Mouse (Mus musculus): Measurements from ENCODE around the gene Tulp1. TPM values are rescaled to one million over a fixed set of nuclear protein-coding genes. Genes with fewer than 3 reads are reported as not detected.
A peak's percentile ranks its signal among the peaks of the same experiment; 100 is the strongest.

Gene Tulp1
- polyA plus RNA-seq, 1 experiment = 0.27 TPM

GRCm38 (mm10) chr17:28344050-28344607 is 20.9 kb downstream of the Tulp1 start:
- H3ac ChIP-seq (ENCODE audit: control insufficient read depth, insufficient read length, low read depth) = no peak overlapping the region
- H3K79me3 ChIP-seq (ENCODE audit: low read depth) = peaks cover 35% of the 10 kb centered on the region
- H3K36me3 ChIP-seq (ENCODE audit: control insufficient read depth, insufficient read depth) = peaks cover 9% of the 10 kb centered on the region
- H3K79me2 ChIP-seq (ENCODE audit: control insufficient read depth, insufficient read depth) = peaks cover 75% of the 10 kb centered on the region
- no peaks in the 10 kb centered on the region for H3K27me3 ChIP-seq (ENCODE audit: control insufficient read depth, insufficient read depth, insufficient read length)
- no peak for TF ChIP-seq MYOD1 (IDR thresholded peaks at IDR 0.05; ENCODE audit: control insufficient read depth, insufficient read length, low read depth)
- no peak for TF ChIP-seq USF1 (IDR thresholded peaks at IDR 0.05; ENCODE audit: low read depth)
- no peak for TF ChIP-seq MYOG (IDR thresholded peaks at IDR 0.05; ENCODE audit: control insufficient read depth, extremely low read depth, insufficient read length)
- no peak for TF ChIP-seq MAX (IDR thresholded peaks at IDR 0.05)
- TF ChIP-seq CEBPB (IDR thresholded peaks at IDR 0.05; ENCODE audit: low read depth) = no peak
- TF ChIP-seq FOSL1 (IDR thresholded peaks at IDR 0.05; ENCODE audit: insufficient read depth, low read length, poor library complexity, severe bottlenecking) = no peak
- TF ChIP-seq CTCF (IDR thresholded peaks at IDR 0.05; ENCODE audit: control insufficient read depth, insufficient read depth, insufficient read length) = no peak
- H3K4me3 ChIP-seq (ENCODE audit: insufficient read depth, poor library complexity, severe bottlenecking) = no peak overlapping the region

- peaks cover 44% of the 10 kb centered on the region for H3K79me2 ChIP-seq (ENCODE audit: control insufficient read depth, insufficient read depth)
- H3K36me3 ChIP-seq (ENCODE audit: control insufficient read depth, insufficient read depth) = peaks cover 18% of the 10 kb centered on the region
- H3K27me3 ChIP-seq (ENCODE audit: control insufficient read depth, insufficient read depth, insufficient read length) = no peaks in the 10 kb centered on the region
- TF ChIP-seq MAX (IDR thresholded peaks at IDR 0.05) (peak; percentile 8), FOSL1 (IDR thresholded peaks at IDR 0.05; ENCODE audit: insufficient read depth, low read length, poor library complexity, severe bottlenecking) (no peak)
- H3ac ChIP-seq (ENCODE audit: control insufficient read depth, insufficient read length, low read depth) = peak overlapping the region; percentile 21
- no peak overlapping the region for H3K4me3 ChIP-seq (ENCODE audit: insufficient read depth, poor library complexity, severe bottlenecking)
- peaks cover 15% of the 10 kb centered on the region for H3K79me3 ChIP-seq (ENCODE audit: low read depth)
Observed at GRCm38 (mm10) chr17:28341091-28341490, 23.9 kb downstream of the Tulp1 start.

GRCm38 (mm10) chr17:28340578-28340977 is 24.4 kb downstream of the Tulp1 start:
- H3K79me2 ChIP-seq (ENCODE audit: control insufficient read depth, insufficient read depth) = peaks cover 39% of the 10 kb centered on the region
- TF ChIP-seq USF1 (IDR thresholded peaks at IDR 0.05; ENCODE audit: low read depth) = no peak
- TF ChIP-seq MYOG (IDR thresholded peaks at IDR 0.05; ENCODE audit: control insufficient read depth, extremely low read depth, insufficient read length) = no peak
- peak; percentile 44 for TF ChIP-seq CEBPB (IDR thresholded peaks at IDR 0.05; ENCODE audit: low read depth)
- peaks cover 21% of the 10 kb centered on the region for H3K36me3 ChIP-seq (ENCODE audit: control insufficient read depth, insufficient read depth)
- H3K27me3 ChIP-seq (ENCODE audit: control insufficient read depth, insufficient read depth, insufficient read length) = no peaks in the 10 kb centered on the region
- H3ac ChIP-seq (ENCODE audit: control insufficient read depth, insufficient read length, low read depth) = no peak overlapping the region
- H3K79me3 ChIP-seq (ENCODE audit: low read depth) = peaks cover 14% of the 10 kb centered on the region
- H3K4me3 ChIP-seq (ENCODE audit: insufficient read depth, poor library complexity, severe bottlenecking) = no peak overlapping the region

- Histone ChIP-seq H3K36me3 (ENCODE audit: control insufficient read depth, insufficient read depth) (peaks cover 21% of the 10 kb centered on the region), H3ac (ENCODE audit: control insufficient read depth, insufficient read length, low read depth) (no peak overlapping the region), H3K4me3 (ENCODE audit: insufficient read depth, poor library complexity, severe bottlenecking) (no peak overlapping the region), H3K27me3 (ENCODE audit: control insufficient read depth, insufficient read depth, insufficient read length) (no peaks in the 10 kb centered on the region), H3K79me3 (ENCODE audit: low read depth) (no peaks in the 10 kb centered on the region), H3K79me2 (ENCODE audit: control insufficient read depth, insufficient read depth) (peaks cover 9% of the 10 kb centered on the region)
- TF ChIP-seq MYOG (IDR thresholded peaks at IDR 0.05; ENCODE audit: control insufficient read depth, extremely low read depth, insufficient read length) (no peak), MYOD1 (IDR thresholded peaks at IDR 0.05; ENCODE audit: control insufficient read depth, insufficient read length, low read depth) (no peak), CEBPB (IDR thresholded peaks at IDR 0.05; ENCODE audit: low read depth) (no peak), CTCF (IDR thresholded peaks at IDR 0.05; ENCODE audit: control insufficient read depth, insufficient read depth, insufficient read length) (no peak), MAX (IDR thresholded peaks at IDR 0.05) (no peak), FOSL1 (IDR thresholded peaks at IDR 0.05; ENCODE audit: insufficient read depth, low read length, poor library complexity, severe bottlenecking) (no peak), USF1 (IDR thresholded peaks at IDR 0.05; ENCODE audit: low read depth) (no peak)
Observed at GRCm38 (mm10) chr17:28337547-28337946, 27.5 kb downstream of the Tulp1 start.

GRCm38 (mm10) chr17:28335267-28335666 is 29.8 kb downstream of the Tulp1 start:
- TF ChIP-seq CEBPB (IDR thresholded peaks at IDR 0.05; ENCODE audit: low read depth) (no peak), FOSL1 (IDR thresholded peaks at IDR 0.05; ENCODE audit: insufficient read depth, low read length, poor library complexity, severe bottlenecking) (no peak), MYOG (IDR thresholded peaks at IDR 0.05; ENCODE audit: control insufficient read depth, extremely low read depth, insufficient read length) (no peak), CTCF (IDR thresholded peaks at IDR 0.05; ENCODE audit: control insufficient read depth, insufficient read depth, insufficient read length) (no peak)
- peaks cover 13% of the 10 kb centered on the region for H3K79me2 ChIP-seq (ENCODE audit: control insufficient read depth, insufficient read depth)
- H3ac ChIP-seq (ENCODE audit: control insufficient read depth, insufficient read length, low read depth) = no peak overlapping the region
- H3K79me3 ChIP-seq (ENCODE audit: low read depth) = peaks cover 9% of the 10 kb centered on the region
- no peaks in the 10 kb centered on the region for H3K27me3 ChIP-seq (ENCODE audit: control insufficient read depth, insufficient read depth, insufficient read length)
- peaks cover 35% of the 10 kb centered on the region for H3K36me3 ChIP-seq (ENCODE audit: control insufficient read depth, insufficient read depth)
- no peak overlapping the region for H3K4me3 ChIP-seq (ENCODE audit: insufficient read depth, poor library complexity, severe bottlenecking)

GRCm38 (mm10) chr17:28332915-28333546 is 32.0 kb downstream of the Tulp1 start:
- Histone ChIP-seq H3K79me3 (ENCODE audit: low read depth) (peaks cover 25% of the 10 kb centered on the region), H3K27me3 (ENCODE audit: control insufficient read depth, insufficient read depth, insufficient read length) (no peaks in the 10 kb centered on the region), H3K4me3 (ENCODE audit: insufficient read depth, poor library complexity, severe bottlenecking) (no peak overlapping the region), H3ac (ENCODE audit: control insufficient read depth, insufficient read length, low read depth) (no peak overlapping the region), H3K79me2 (ENCODE audit: control insufficient read depth, insufficient read depth) (peaks cover 33% of the 10 kb centered on the region), H3K36me3 (ENCODE audit: control insufficient read depth, insufficient read depth) (peaks cover 36% of the 10 kb centered on the region)
- TF ChIP-seq MYOD1 (IDR thresholded peaks at IDR 0.05; ENCODE audit: control insufficient read depth, insufficient read length, low read depth) (no peak), CEBPB (IDR thresholded peaks at IDR 0.05; ENCODE audit: low read depth) (no peak), MAX (IDR thresholded peaks at IDR 0.05) (no peak), USF1 (IDR thresholded peaks at IDR 0.05; ENCODE audit: low read depth) (no peak), FOSL1 (IDR thresholded peaks at IDR 0.05; ENCODE audit: insufficient read depth, low read length, poor library complexity, severe bottlenecking) (no peak), MYOG (IDR thresholded peaks at IDR 0.05; ENCODE audit: control insufficient read depth, extremely low read depth, insufficient read length) (no peak), CTCF (IDR thresholded peaks at IDR 0.05; ENCODE audit: control insufficient read depth, insufficient read depth, insufficient read length) (no peak)
